Mouse (Mus musculus): ENCODE data around the gene Snap25.

DNA sequence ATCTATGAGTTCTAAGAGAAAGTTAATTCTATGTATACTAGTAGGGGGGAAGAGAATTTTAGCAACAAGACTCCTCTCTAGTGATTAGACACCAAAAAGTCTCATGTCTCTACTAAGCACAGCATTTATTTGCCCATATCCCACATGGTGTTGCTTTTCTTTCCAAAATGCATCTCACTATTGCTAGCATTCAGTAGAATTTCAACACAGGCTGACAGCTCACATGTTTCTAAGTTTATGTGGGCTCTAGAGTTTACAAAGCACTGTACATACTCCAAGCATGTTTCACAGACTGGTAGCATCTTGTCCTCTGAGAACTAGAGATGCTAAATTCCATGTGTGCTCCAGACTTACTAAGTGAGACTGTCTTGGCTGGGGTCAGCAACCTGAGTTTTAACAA lies 87.8 kb downstream of the Snap25 start:
- no peak for TF ChIP-seq CTCF (IDR thresholded peaks at IDR 0.05; ENCODE audit: low read depth, low read length)
- TF ChIP-seq POLR2A (IDR thresholded peaks at IDR 0.05; ENCODE audit: extremely low read depth, insufficient read depth, low read length): no peak
